Mouse (Mus musculus): ENCODE data around the gene Gm34653. TPM values are rescaled to one million over a fixed set of nuclear protein-coding genes. Genes with fewer than 3 reads are reported as not detected.

Gene Gm34653
- polyA plus RNA-seq, 1 experiment from 2014 or later, result not detected

DNA sequence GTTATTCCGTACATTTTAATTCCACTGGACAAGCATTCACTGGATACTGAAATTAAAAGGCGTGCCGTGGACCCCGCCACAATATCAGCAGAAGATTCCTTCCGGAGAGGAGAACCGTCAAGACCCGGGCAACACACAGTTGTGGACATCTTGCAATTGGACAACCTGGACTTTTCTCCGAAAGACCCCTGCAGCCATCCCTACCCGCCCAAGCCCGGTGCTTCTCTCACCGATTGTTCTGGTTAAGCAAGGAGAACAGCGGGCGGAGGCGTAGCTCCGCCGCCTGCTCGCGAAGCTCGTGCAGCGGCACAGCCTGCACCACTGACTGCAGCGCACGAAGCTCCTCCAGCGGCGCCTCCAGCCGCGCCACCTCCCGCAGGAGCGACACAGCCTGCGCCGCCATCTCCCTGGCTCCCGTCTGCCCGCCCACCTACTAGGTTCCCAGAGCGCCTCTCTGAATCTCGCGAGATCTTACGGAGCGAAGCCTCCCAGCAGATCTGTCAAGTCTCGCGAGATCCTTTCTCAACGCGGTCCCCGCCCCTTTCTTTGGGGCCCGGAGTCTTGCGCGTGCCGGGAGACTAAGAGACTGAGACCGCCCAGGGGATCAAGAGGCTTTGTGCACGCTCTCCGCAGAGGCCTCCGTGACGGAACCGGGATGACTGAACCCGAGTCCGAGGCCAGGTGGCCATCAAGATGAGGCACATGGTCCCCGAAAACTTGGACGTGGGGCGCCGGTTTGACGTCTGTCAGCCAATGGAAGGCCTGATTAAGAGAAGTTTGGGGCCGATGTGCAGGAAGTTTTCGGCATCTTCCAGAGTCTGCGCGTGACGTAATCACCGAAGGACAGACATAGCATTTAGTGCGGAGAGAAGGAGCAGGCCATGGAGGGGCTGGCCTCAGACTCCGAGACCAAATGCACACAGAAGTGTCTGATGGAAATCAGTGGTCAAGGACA is 38.0 kb downstream of the Gm34653 start:
- Histone ChIP-seq H3K4me1 (ENCODE audit: control insufficient read depth in 2 of 2, insufficient read depth in 2 of 2, low read length in 2 of 2) (peaks cover 5 to 17% of the 10 kb centered on the region in 2 experiments), H3K4me2 (ENCODE audit: low read length) (peak overlapping the region; percentile 76), H3K4me3 (ENCODE audit: control insufficient read depth in 1 of 2, insufficient read depth in 1 of 2, low read depth in 1 of 2, low read length in 2 of 2) (peak overlapping the region; percentile 83 to 95), H3K9ac (ENCODE audit: low read length) (peak overlapping the region; percentile 93), H3K36me3 (ENCODE audit: control insufficient read depth, insufficient read depth, low read length) (peaks cover 3% of the 10 kb centered on the region), H3K27ac (replicated peaks in 1 of 2; ENCODE audit: control insufficient read depth in 1 of 2, insufficient read depth in 1 of 2, low read depth in 2 of 2, low read length in 2 of 2) (peak overlapping the region; percentile 93 to 99), H3K27me3 (ENCODE audit: control insufficient read depth, insufficient read depth, low read length) (no peaks in the 10 kb centered on the region), H3K9me3 (ENCODE audit: control insufficient read depth, low read length) (no peaks in the 10 kb centered on the region)
- peak; percentile 96 for ATAC-seq (ENCODE audit: insufficient number of reproducible peaks, insufficient read depth, low FRiP score, low read depth)
- WGBS, result under 1% methylated on average over 66 of the region's 67 CpGs

DNA sequence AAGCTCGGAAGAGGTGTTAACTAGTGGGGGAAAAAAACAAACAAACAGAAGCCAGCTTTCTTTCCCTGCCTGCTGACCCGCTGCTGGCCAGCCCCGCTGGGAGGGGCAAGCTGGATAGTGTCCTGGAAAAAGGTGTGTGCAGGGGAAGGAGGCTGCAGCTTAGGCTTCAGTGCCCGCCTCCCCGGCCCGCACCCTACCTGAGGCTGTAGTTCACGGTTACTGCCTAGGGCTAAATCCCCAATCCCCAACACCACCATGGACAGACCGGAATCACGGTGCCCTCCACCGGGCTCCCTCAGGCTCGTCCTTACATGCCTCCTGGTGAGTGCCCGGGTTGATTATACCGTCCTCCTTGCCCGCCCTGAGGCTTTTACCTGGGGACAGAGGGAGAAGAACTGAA is 41.5 kb downstream of the Gm34653 start, which contains the start of gene Cutal:
Cutal (plus strand) TSS at position 126 of the 400 bp plus-strand sequence.
- Histone ChIP-seq H3K27me3 (ENCODE audit: control insufficient read depth, insufficient read depth, low read length) (0 out of 2 replicates have a peak, but pooled peaks cover 3% of the 10 kb centered on the region), H3K4me3 (ENCODE audit: control insufficient read depth in 1 of 2, insufficient read depth in 1 of 2, low read depth in 1 of 2, low read length in 2 of 2) (peak within 1 kb of the TSS; percentile 29 to 35), H3K27ac (replicated peaks in 1 of 2; ENCODE audit: control insufficient read depth in 1 of 2, insufficient read depth in 1 of 2, low read depth in 2 of 2, low read length in 2 of 2) (no peak within 1 kb of the TSS), H3K4me2 (ENCODE audit: low read length) (peak within 1 kb of the TSS; percentile 65), H3K36me3 (ENCODE audit: control insufficient read depth, insufficient read depth, low read length) (no peaks in the 10 kb centered on the region), H3K9ac (ENCODE audit: low read length) (peak within 1 kb of the TSS; percentile 65), H3K9me3 (ENCODE audit: control insufficient read depth, low read length) (no peaks in the 10 kb centered on the region), H3K4me1 (ENCODE audit: control insufficient read depth in 2 of 2, insufficient read depth in 2 of 2, low read length in 2 of 2) (peaks cover 5 to 13% of the 10 kb centered on the region in 2 experiments)
- WGBS, result 3% methylated on average over 14 of the region's 14 CpGs
- ATAC-seq (ENCODE audit: insufficient number of reproducible peaks, insufficient read depth, low FRiP score, low read depth), result no peak

DNA sequence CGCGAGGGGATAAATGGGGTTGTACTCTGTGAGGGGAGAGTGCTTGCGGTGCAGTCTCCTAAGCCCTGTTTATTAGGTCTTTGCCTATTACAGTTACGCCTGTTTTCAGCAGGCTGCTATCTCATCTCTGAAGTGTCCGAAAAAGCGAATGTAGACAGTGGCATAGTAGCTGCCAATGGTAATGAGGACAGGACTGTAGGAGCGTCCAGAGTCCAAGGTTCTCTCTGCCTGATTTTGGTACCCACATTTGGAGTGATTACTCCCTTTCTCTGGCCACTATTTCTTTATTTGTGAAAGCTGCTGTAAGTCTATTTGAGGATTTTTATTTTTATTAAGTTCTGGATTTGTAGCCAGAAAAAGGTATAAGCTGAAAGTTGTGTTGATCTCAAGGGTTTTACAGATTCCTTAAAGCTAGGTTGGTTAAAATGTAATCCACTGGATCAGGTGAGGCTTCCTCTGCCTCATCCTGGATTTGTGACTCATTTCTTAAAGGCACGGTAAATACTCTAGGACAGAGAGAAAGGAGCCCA is 42.1 kb downstream of the Gm34653 start, which contains the start of gene Psmd5:
Psmd5 (minus strand) TSS at position 153 of the 530 bp plus-strand sequence.
- Histone ChIP-seq H3K36me3 (ENCODE audit: control insufficient read depth, insufficient read depth, low read length) (no peaks in the 10 kb centered on the region), H3K9me3 (ENCODE audit: control insufficient read depth, low read length) (no peaks in the 10 kb centered on the region), H3K4me3 (ENCODE audit: control insufficient read depth in 1 of 2, insufficient read depth in 1 of 2, low read depth in 1 of 2, low read length in 2 of 2) (peak within 1 kb of the TSS; percentile 29 to 35), H3K4me2 (ENCODE audit: low read length) (peak within 1 kb of the TSS; percentile 65), H3K9ac (ENCODE audit: low read length) (peak within 1 kb of the TSS; percentile 65), H3K27me3 (ENCODE audit: control insufficient read depth, insufficient read depth, low read length) (peaks cover 5% of the 10 kb centered on the region; the same call in 1 of the 2 replicates), H3K4me1 (ENCODE audit: control insufficient read depth in 2 of 2, insufficient read depth in 2 of 2, low read length in 2 of 2) (peaks cover 3 to 7% of the 10 kb centered on the region in 2 experiments), H3K27ac (replicated peaks in 1 of 2; ENCODE audit: control insufficient read depth in 1 of 2, insufficient read depth in 1 of 2, low read depth in 2 of 2, low read length in 2 of 2) (no peak within 1 kb of the TSS)
- no peak for ATAC-seq (ENCODE audit: insufficient number of reproducible peaks, insufficient read depth, low FRiP score, low read depth)
- 7% methylated on average over 8 of the region's 8 CpGs for WGBS

DNA sequence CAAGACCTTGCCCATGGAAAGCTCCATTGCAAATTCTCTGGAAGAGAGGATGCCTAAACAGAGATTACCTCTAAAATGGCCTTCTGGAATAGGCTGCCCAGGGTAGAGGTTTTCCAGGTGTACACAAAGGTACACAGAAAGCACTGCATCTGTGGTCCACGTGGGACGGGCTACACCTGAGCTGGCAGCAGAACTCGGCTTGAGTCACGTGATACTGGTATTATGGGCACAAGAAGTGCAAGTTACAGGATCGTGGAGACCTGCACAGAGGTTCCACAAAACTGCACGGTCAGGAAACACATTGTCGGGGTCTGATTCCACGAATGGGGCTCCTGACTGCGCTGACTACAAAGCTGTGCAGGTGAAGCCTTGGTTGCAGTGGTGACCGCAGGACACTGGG is 47.2 kb downstream of the Gm34653 start:
- no peak for ATAC-seq (ENCODE audit: insufficient number of reproducible peaks, insufficient read depth, low FRiP score, low read depth)
- Histone ChIP-seq H3K36me3 (ENCODE audit: control insufficient read depth, insufficient read depth, low read length) (no peaks in the 10 kb centered on the region), H3K27me3 (ENCODE audit: control insufficient read depth, insufficient read depth, low read length) (peaks cover 11% of the 10 kb centered on the region; the same call in 1 of the 2 replicates), H3K27ac (replicated peaks in 1 of 2; ENCODE audit: control insufficient read depth in 1 of 2, insufficient read depth in 1 of 2, low read depth in 2 of 2, low read length in 2 of 2) (no peak overlapping the region), H3K4me2 (ENCODE audit: low read length) (no peak overlapping the region), H3K4me3 (ENCODE audit: control insufficient read depth in 1 of 2, insufficient read depth in 1 of 2, low read depth in 1 of 2, low read length in 2 of 2) (no peak overlapping the region), H3K9ac (ENCODE audit: low read length) (no peak overlapping the region), H3K4me1 (ENCODE audit: control insufficient read depth in 2 of 2, insufficient read depth in 2 of 2, low read length in 2 of 2) (no peaks in the 10 kb centered on the region), H3K9me3 (ENCODE audit: control insufficient read depth, low read length) (no peaks in the 10 kb centered on the region)
- 79% methylated on average over 10 of the region's 10 CpGs for WGBS

DNA sequence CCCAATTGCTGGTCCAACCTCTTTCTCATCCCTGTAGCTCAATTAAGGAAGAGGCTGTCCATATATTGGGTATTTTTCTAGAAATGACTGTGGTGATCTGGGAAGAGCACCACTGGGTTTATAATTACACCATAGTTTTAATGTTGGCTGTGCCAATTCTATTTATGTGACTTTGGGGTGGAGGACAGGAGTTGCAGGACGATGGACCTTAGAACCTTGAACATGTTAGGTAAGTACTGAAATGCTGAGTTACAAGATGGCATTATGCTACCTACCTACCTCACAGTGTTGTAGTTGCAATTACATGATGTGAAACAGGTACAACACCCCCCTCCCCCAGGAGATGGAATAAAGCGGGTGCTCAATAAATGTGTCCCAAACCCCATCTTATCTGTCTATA is 50.0 kb downstream of the Gm34653 start:
- H3K4me3 ChIP-seq (ENCODE audit: control insufficient read depth in 1 of 2, insufficient read depth in 1 of 2, low read depth in 1 of 2, low read length in 2 of 2), result no peak overlapping the region
- ATAC-seq (ENCODE audit: insufficient number of reproducible peaks, insufficient read depth, low FRiP score, low read depth), result no peak
- WGBS, result 84% methylated on average over 2 of the region's 2 CpGs
- H3K4me1 ChIP-seq (ENCODE audit: control insufficient read depth in 2 of 2, insufficient read depth in 2 of 2, low read length in 2 of 2), result no peaks in the 10 kb centered on the region
- H3K27me3 ChIP-seq (ENCODE audit: control insufficient read depth, insufficient read depth, low read length), result peaks cover 7% of the 10 kb centered on the region; the same call in 1 of the 2 replicates
- H3K9me3 ChIP-seq (ENCODE audit: control insufficient read depth, low read length), result no peaks in the 10 kb centered on the region
- H3K36me3 ChIP-seq (ENCODE audit: control insufficient read depth, insufficient read depth, low read length), result no peaks in the 10 kb centered on the region
- H3K9ac ChIP-seq (ENCODE audit: low read length), result no peak overlapping the region
- H3K4me2 ChIP-seq (ENCODE audit: low read length), result no peak overlapping the region
- H3K27ac ChIP-seq (replicated peaks in 1 of 2; ENCODE audit: control insufficient read depth in 1 of 2, insufficient read depth in 1 of 2, low read depth in 2 of 2, low read length in 2 of 2), result no peak overlapping the region

DNA sequence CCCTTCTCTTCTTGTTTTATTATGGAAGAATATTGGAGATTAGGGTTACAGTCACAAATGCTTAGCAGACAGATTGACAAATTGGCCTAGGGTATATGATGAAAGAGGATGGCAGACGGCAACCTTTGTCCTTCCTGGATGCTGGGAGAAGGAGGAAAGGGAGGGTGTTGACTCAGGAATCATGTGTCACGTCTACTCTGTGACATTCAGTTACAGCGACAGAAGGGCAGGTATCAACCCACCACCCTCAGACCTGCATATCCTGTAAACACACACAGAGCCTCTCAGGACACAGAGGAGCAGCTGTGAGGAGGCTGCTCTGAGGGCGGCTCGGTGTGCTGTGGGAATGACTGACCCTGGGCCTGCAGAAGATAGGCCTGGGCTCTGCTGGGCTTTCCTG is 50.4 kb downstream of the Gm34653 start:
- H3K9ac ChIP-seq (ENCODE audit: low read length), result no peak overlapping the region
- no peak overlapping the region for H3K27ac ChIP-seq (replicated peaks in 1 of 2; ENCODE audit: control insufficient read depth in 1 of 2, insufficient read depth in 1 of 2, low read depth in 2 of 2, low read length in 2 of 2)
- no peaks in the 10 kb centered on the region for H3K9me3 ChIP-seq (ENCODE audit: control insufficient read depth, low read length)
- ATAC-seq (ENCODE audit: insufficient number of reproducible peaks, insufficient read depth, low FRiP score, low read depth), result no peak
- no peaks in the 10 kb centered on the region for H3K4me1 ChIP-seq (ENCODE audit: control insufficient read depth in 2 of 2, insufficient read depth in 2 of 2, low read length in 2 of 2)
- H3K36me3 ChIP-seq (ENCODE audit: control insufficient read depth, insufficient read depth, low read length), result no peaks in the 10 kb centered on the region
- H3K27me3 ChIP-seq (ENCODE audit: control insufficient read depth, insufficient read depth, low read length), result peaks cover 7% of the 10 kb centered on the region; the same call in 1 of the 2 replicates
- 35% methylated on average over 5 of the region's 5 CpGs for WGBS
- H3K4me3 ChIP-seq (ENCODE audit: control insufficient read depth in 1 of 2, insufficient read depth in 1 of 2, low read depth in 1 of 2, low read length in 2 of 2), result no peak overlapping the region
- H3K4me2 ChIP-seq (ENCODE audit: low read length), result no peak overlapping the region

DNA sequence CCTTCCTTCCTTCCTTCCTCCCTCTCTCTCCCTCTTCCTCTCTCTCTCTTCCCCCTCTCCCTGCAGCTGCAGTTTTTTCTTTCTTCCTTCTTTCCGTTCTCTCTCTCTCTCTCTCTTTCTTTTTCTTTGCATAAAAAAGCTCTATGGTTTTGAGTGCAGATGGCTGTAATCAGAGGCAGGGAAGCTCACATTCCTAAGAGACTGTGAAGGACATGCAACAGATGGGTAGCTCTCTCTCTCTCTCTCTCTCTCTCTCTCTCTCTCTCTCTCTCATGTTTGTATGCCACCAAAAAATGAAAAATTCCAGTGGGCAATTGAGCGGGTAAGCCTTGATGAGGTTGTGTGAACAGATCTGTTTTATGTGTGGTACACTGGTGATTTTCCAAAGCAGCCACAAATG is 51.4 kb downstream of the Gm34653 start:
- ATAC-seq (ENCODE audit: insufficient number of reproducible peaks, insufficient read depth, low FRiP score, low read depth), result no peak

More for the DNA sequence above, 51.4 kb downstream of the Gm34653 start:
- Histone ChIP-seq H3K4me1 (ENCODE audit: control insufficient read depth in 2 of 2, insufficient read depth in 2 of 2, low read length in 2 of 2) (no peaks in the 10 kb centered on the region), H3K9ac (ENCODE audit: low read length) (no peak overlapping the region), H3K4me2 (ENCODE audit: low read length) (no peak overlapping the region), H3K4me3 (ENCODE audit: control insufficient read depth in 1 of 2, insufficient read depth in 1 of 2, low read depth in 1 of 2, low read length in 2 of 2) (no peak overlapping the region), H3K36me3 (ENCODE audit: control insufficient read depth, insufficient read depth, low read length) (no peaks in the 10 kb centered on the region), H3K27me3 (ENCODE audit: control insufficient read depth, insufficient read depth, low read length) (peaks cover 7% of the 10 kb centered on the region; the same call in 1 of the 2 replicates), H3K27ac (replicated peaks in 1 of 2; ENCODE audit: control insufficient read depth in 1 of 2, insufficient read depth in 1 of 2, low read depth in 2 of 2, low read length in 2 of 2) (no peak overlapping the region), H3K9me3 (ENCODE audit: control insufficient read depth, low read length) (no peaks in the 10 kb centered on the region)
- 79% methylated on average over 2 of the region's 2 CpGs for WGBS
